Mouse (Mus musculus): ENCODE measurements around the gene Irf2bpl. TPM values are rescaled to one million over a fixed set of nuclear protein-coding genes. Genes with fewer than 3 reads are reported as not detected.

Irf2bpl gene
- polyA plus RNA-seq, 1 experiment = 49.7 TPM

- H3K79me2 ChIP-seq (ENCODE audit: control insufficient read depth, insufficient read depth) = no peaks in the 10 kb centered on the region
- H3K27me3 ChIP-seq (ENCODE audit: control insufficient read depth, insufficient read depth, insufficient read length) = no peaks in the 10 kb centered on the region
- H3ac ChIP-seq (ENCODE audit: control insufficient read depth, insufficient read length, low read depth) = no peak overlapping the region
- H3K4me3 ChIP-seq (ENCODE audit: insufficient read depth, poor library complexity, severe bottlenecking) = no peak overlapping the region
- H3K36me3 ChIP-seq (ENCODE audit: control insufficient read depth, insufficient read depth) = no peaks in the 10 kb centered on the region
- TF ChIP-seq MYOD1 (IDR thresholded peaks at IDR 0.05; ENCODE audit: control insufficient read depth, insufficient read length, low read depth) (peak; percentile 96), FOSL1 (IDR thresholded peaks at IDR 0.05; ENCODE audit: insufficient read depth, low read length, poor library complexity, severe bottlenecking) (peak; percentile 67), MAX (IDR thresholded peaks at IDR 0.05) (peak; percentile 30), MYOG (IDR thresholded peaks at IDR 0.05; ENCODE audit: control insufficient read depth, extremely low read depth, insufficient read length) (no peak), CTCF (IDR thresholded peaks at IDR 0.05; ENCODE audit: control insufficient read depth, insufficient read depth, insufficient read length) (no peak), CEBPB (IDR thresholded peaks at IDR 0.05; ENCODE audit: low read depth) (no peak)
- H3K79me3 ChIP-seq (ENCODE audit: low read depth) = no peaks in the 10 kb centered on the region
Observed at GRCm38 (mm10) chr12:86834416-86834772, 50.2 kb downstream of the Irf2bpl start.

- Histone ChIP-seq H3K79me3 (ENCODE audit: low read depth) (no peaks in the 10 kb centered on the region), H3K36me3 (ENCODE audit: control insufficient read depth, insufficient read depth) (no peaks in the 10 kb centered on the region), H3K79me2 (ENCODE audit: control insufficient read depth, insufficient read depth) (no peaks in the 10 kb centered on the region), H3K27me3 (ENCODE audit: control insufficient read depth, insufficient read depth, insufficient read length) (no peaks in the 10 kb centered on the region), H3ac (ENCODE audit: control insufficient read depth, insufficient read length, low read depth) (peak overlapping the region; percentile 70), H3K4me3 (ENCODE audit: insufficient read depth, poor library complexity, severe bottlenecking) (no peak overlapping the region)
- TF ChIP-seq MYOG (IDR thresholded peaks at IDR 0.05; ENCODE audit: control insufficient read depth, extremely low read depth, insufficient read length) (no peak), MAX (IDR thresholded peaks at IDR 0.05) (peak; percentile 86), MYOD1 (IDR thresholded peaks at IDR 0.05; ENCODE audit: control insufficient read depth, insufficient read length, low read depth) (peak; percentile 54), CEBPB (IDR thresholded peaks at IDR 0.05; ENCODE audit: low read depth) (no peak), FOSL1 (IDR thresholded peaks at IDR 0.05; ENCODE audit: insufficient read depth, low read length, poor library complexity, severe bottlenecking) (peak; percentile 75), CTCF (IDR thresholded peaks at IDR 0.05; ENCODE audit: control insufficient read depth, insufficient read depth, insufficient read length) (no peak), USF1 (IDR thresholded peaks at IDR 0.05; ENCODE audit: low read depth) (peak; percentile 94)
Observed at GRCm38 (mm10) chr12:86833711-86834415, 50.7 kb downstream of the Irf2bpl start.

GRCm38 (mm10) chr12:86832551-86833182 lies 51.9 kb downstream of the Irf2bpl start:
- H3K79me3 ChIP-seq (ENCODE audit: low read depth) = no peaks in the 10 kb centered on the region
- H3K27me3 ChIP-seq (ENCODE audit: control insufficient read depth, insufficient read depth, insufficient read length) = no peaks in the 10 kb centered on the region
- H3ac ChIP-seq (ENCODE audit: control insufficient read depth, insufficient read length, low read depth) = peak overlapping the region; percentile 70
- H3K79me2 ChIP-seq (ENCODE audit: control insufficient read depth, insufficient read depth) = no peaks in the 10 kb centered on the region
- TF ChIP-seq CTCF (IDR thresholded peaks at IDR 0.05; ENCODE audit: control insufficient read depth, insufficient read depth, insufficient read length) (no peak), CEBPB (IDR thresholded peaks at IDR 0.05; ENCODE audit: low read depth) (peak; percentile 45)
- H3K36me3 ChIP-seq (ENCODE audit: control insufficient read depth, insufficient read depth) = no peaks in the 10 kb centered on the region
- H3K4me3 ChIP-seq (ENCODE audit: insufficient read depth, poor library complexity, severe bottlenecking) = no peak overlapping the region

- no peaks in the 10 kb centered on the region for H3K79me3 ChIP-seq (ENCODE audit: low read depth)
- no peak overlapping the region for H3K4me3 ChIP-seq (ENCODE audit: insufficient read depth, poor library complexity, severe bottlenecking)
- TF ChIP-seq MAX (IDR thresholded peaks at IDR 0.05) = peak; percentile 62
- TF ChIP-seq CEBPB (IDR thresholded peaks at IDR 0.05; ENCODE audit: low read depth) = no peak
- no peak for TF ChIP-seq USF1 (IDR thresholded peaks at IDR 0.05; ENCODE audit: low read depth)
- TF ChIP-seq FOSL1 (IDR thresholded peaks at IDR 0.05; ENCODE audit: insufficient read depth, low read length, poor library complexity, severe bottlenecking) = no peak
- H3K36me3 ChIP-seq (ENCODE audit: control insufficient read depth, insufficient read depth) = no peaks in the 10 kb centered on the region
- H3ac ChIP-seq (ENCODE audit: control insufficient read depth, insufficient read length, low read depth) = no peak overlapping the region
- no peaks in the 10 kb centered on the region for H3K27me3 ChIP-seq (ENCODE audit: control insufficient read depth, insufficient read depth, insufficient read length)
- H3K79me2 ChIP-seq (ENCODE audit: control insufficient read depth, insufficient read depth) = no peaks in the 10 kb centered on the region
Observed at GRCm38 (mm10) chr12:86831591-86832550, 52.7 kb downstream of the Irf2bpl start.

Other genes starting within 250 kb of the Irf2bpl start
- 0.44 TPM for gene Vash1, start 206.1 kb downstream of the Irf2bpl start, polyA plus RNA-seq (2012; fragmentation: generic; extraction: Trizol)
- gene Angel1, start 158.3 kb downstream of the Irf2bpl start, polyA plus RNA-seq (2012; fragmentation: generic; extraction: Trizol) = 0.92 TPM
- not detected for gene Lrrc74a, start 150.4 kb downstream of the Irf2bpl start, polyA plus RNA-seq (2012; fragmentation: generic; extraction: Trizol)
- gene Cipc, start 62.2 kb upstream of the Irf2bpl start, polyA plus RNA-seq (2012; fragmentation: generic; extraction: Trizol) = 12.0 TPM
- not detected for gene Zdhhc22, start 105.6 kb upstream of the Irf2bpl start, polyA plus RNA-seq (2012; fragmentation: generic; extraction: Trizol)
- gene Tmem63c, start 136.5 kb upstream of the Irf2bpl start, polyA plus RNA-seq (2012; fragmentation: generic; extraction: Trizol) = not detected
- 0.06 TPM for gene Ngb, start 217.7 kb upstream of the Irf2bpl start, polyA plus RNA-seq (2012; fragmentation: generic; extraction: Trizol)

All from C2C12 (cell line).